Mouse (Mus musculus): ENCODE data around the gene Stk4. TPM values are rescaled to one million over a fixed set of nuclear protein-coding genes. Genes with fewer than 3 reads are reported as not detected.

Gene Stk4
- 51.1 and 58.5 TPM in 2 replicates for total RNA-seq (2012; rRNA removed)

DNA sequence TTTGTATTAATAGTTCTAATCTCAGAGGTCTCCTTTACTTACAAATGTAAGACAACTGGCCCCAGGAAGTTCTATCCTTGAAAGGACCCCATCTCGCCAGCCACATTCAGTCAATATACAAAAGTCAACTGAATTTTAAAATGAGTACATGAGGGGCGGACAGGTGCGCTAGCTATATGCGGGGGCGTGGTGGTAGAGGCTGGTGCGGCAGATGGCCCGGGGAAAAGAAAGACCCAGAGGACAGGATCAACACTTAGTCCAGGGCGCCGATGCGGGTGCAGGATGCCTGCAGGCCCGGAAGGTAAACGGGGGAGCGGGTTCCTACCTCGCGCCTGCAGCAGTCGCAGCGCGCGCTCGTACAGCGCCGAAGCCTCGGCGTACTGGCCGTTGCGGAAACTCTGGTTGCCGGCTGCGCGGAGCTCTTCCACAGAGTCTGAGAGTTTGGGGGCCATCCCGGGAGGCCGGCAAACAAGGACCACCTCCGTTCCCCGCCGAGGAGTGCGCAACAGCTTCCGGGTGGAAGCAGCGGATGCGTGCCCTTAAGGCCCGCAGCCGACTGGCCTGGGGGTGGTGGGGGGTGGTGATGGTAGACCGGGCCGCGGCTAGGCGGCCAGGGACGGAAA, at the start of gene Stk4:
Stk4 (plus strand) TSS at position 181 of the 623 bp plus-strand sequence.
- no peak within 1 kb of the TSS; the same call in 1 of the 2 replicates for H3K27ac ChIP-seq (ENCODE audit: insufficient read depth, low read depth, low read length, poor library complexity, severe bottlenecking)
- H3K9me3 ChIP-seq (ENCODE audit: control insufficient read depth, insufficient read depth, low read depth, low read length), result no peaks in the 10 kb centered on the region
- peak within 1 kb of the TSS; percentile 92 for H3K9ac ChIP-seq (ENCODE audit: insufficient read depth, low read depth, low read length, poor library complexity, severe bottlenecking)
- peak within 1 kb of the TSS; percentile 92 to 96 for H3K4me3 ChIP-seq (ENCODE audit: insufficient read depth in 1 of 2, low read depth in 1 of 2, low read length in 2 of 2, poor library complexity in 1 of 2, severe bottlenecking in 1 of 2)
- in situ Hi-C loops (cut with MboI; ENCODE audit: low sequenced_read_pairs in 2 of 2, unreplicated experiment in 2 of 2), result no loop called here
- peaks cover 12% of the 10 kb centered on the region for H3K36me3 ChIP-seq (ENCODE audit: control insufficient read depth, insufficient read depth, low read length, poor library complexity, severe bottlenecking)
- TF ChIP-seq MAFK (IDR thresholded peaks at IDR 0.05; ENCODE audit: insufficient read depth, low read depth, low read length), result no peak
- TF ChIP-seq HCFC1 (IDR thresholded peaks at IDR 0.05; ENCODE audit: borderline replicate concordance, insufficient read depth, low read length), result no peak
- H3K4me1 ChIP-seq (ENCODE audit: control insufficient read depth in 2 of 2, insufficient read depth in 2 of 2, low read length in 2 of 2, poor library complexity in 1 of 2), result peaks cover 0 to 7% of the 10 kb centered on the region in 2 experiments; a peak in 2 of 4 replicates
- DNase-seq (ENCODE audit: low read depth, low spot score), result no peak

DNA sequence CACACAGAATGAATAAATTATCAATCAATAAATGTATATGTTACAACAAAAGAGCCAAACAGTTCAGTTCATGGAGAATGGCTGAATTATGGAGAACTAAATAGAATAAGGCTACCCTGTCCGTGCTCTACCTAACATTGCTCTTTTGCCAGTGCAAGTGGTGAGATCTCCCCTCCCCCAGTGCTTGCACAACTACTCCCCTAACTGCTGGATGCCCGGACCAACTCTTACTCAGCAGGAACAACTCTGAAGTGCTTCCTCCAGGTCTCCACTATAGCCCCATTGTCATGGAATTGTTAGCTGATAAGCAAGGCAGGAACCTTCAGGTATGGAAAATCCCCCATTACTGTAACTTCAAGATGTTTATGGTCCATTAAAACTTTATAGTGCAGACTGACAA, 48.0 kb upstream of the Stk4 start:
- TF ChIP-seq ZNF384 (IDR thresholded peaks at IDR 0.05; ENCODE audit: low read depth, low read length) (no peak), CHD2 (IDR thresholded peaks at IDR 0.05; ENCODE audit: low read depth, low read length) (no peak), HCFC1 (IDR thresholded peaks at IDR 0.05; ENCODE audit: borderline replicate concordance, insufficient read depth, low read length) (no peak), ZC3H11A (IDR thresholded peaks at IDR 0.05; ENCODE audit: borderline replicate concordance, low read depth, low read length) (no peak)
- in situ Hi-C loops (cut with MboI; ENCODE audit: low sequenced_read_pairs in 2 of 2, unreplicated experiment in 2 of 2), result no loop called here
- H3K27ac ChIP-seq (ENCODE audit: insufficient read depth, low read depth, low read length, poor library complexity, severe bottlenecking), result no peak overlapping the region

DNA sequence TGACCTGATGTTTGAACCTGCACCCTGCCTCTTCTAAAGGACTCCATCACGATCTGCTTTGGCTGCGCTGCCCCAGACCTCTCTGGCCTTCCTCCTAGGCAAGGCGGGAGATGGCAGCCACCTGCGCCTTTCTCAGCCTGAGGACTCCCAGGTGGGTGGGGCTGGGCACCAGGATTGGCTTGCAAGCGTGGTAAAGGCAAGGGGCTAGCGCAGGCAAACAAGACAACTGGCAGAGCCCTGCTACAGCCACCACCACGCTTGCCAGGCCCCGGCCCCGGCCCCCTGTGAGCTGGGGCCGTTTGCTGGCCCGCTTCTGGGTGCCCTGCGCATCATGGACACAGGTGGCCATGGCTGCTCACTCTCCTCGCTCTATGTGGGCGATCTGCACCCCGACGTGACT, 45.0 kb upstream of the Stk4 start, which contains the start of gene Pabpc1l:
Pabpc1l (plus strand) TSS at position 301 of the 400 bp plus-strand sequence.
- H3K4me1 ChIP-seq (ENCODE audit: control insufficient read depth in 2 of 2, insufficient read depth in 2 of 2, low read length in 2 of 2, poor library complexity in 1 of 2), result peaks cover 0 to 5% of the 10 kb centered on the region in 2 experiments; a peak in 1 of 4 replicates
- TF ChIP-seq HCFC1 (IDR thresholded peaks at IDR 0.05; ENCODE audit: borderline replicate concordance, insufficient read depth, low read length) (no peak), CHD2 (IDR thresholded peaks at IDR 0.05; ENCODE audit: low read depth, low read length) (no peak), ZC3H11A (IDR thresholded peaks at IDR 0.05; ENCODE audit: borderline replicate concordance, low read depth, low read length) (no peak), ZNF384 (IDR thresholded peaks at IDR 0.05; ENCODE audit: low read depth, low read length) (no peak), MAFK (IDR thresholded peaks at IDR 0.05; ENCODE audit: insufficient read depth, low read depth, low read length) (no peak)
- no peak within 1 kb of the TSS for H3K9ac ChIP-seq (ENCODE audit: insufficient read depth, low read depth, low read length, poor library complexity, severe bottlenecking)
- H3K27ac ChIP-seq (ENCODE audit: insufficient read depth, low read depth, low read length, poor library complexity, severe bottlenecking), result no peak within 1 kb of the TSS
- in situ Hi-C loops (cut with MboI; ENCODE audit: low sequenced_read_pairs in 2 of 2, unreplicated experiment in 2 of 2), result no loop called here
- no peak for DNase-seq (ENCODE audit: low read depth, low spot score)
- H3K4me3 ChIP-seq (ENCODE audit: insufficient read depth in 1 of 2, low read depth in 1 of 2, low read length in 2 of 2, poor library complexity in 1 of 2, severe bottlenecking in 1 of 2), result peak within 1 kb of the TSS in 1 of 2 experiments; percentile 33; a peak in 1 of 4 replicates
- no peaks in the 10 kb centered on the region for H3K36me3 ChIP-seq (ENCODE audit: control insufficient read depth, insufficient read depth, low read length, poor library complexity, severe bottlenecking)
- no peaks in the 10 kb centered on the region for H3K9me3 ChIP-seq (ENCODE audit: control insufficient read depth, insufficient read depth, low read depth, low read length)

More for the DNA sequence above, 48.0 kb upstream of the Stk4 start:
- no peak for DNase-seq (ENCODE audit: low read depth, low spot score)
- Histone ChIP-seq H3K9ac (ENCODE audit: insufficient read depth, low read depth, low read length, poor library complexity, severe bottlenecking) (no peak overlapping the region), H3K4me3 (ENCODE audit: insufficient read depth in 1 of 2, low read depth in 1 of 2, low read length in 2 of 2, poor library complexity in 1 of 2, severe bottlenecking in 1 of 2) (no peak overlapping the region), H3K36me3 (ENCODE audit: control insufficient read depth, insufficient read depth, low read length, poor library complexity, severe bottlenecking) (peaks cover 10% of the 10 kb centered on the region), H3K9me3 (ENCODE audit: control insufficient read depth, insufficient read depth, low read depth, low read length) (no peaks in the 10 kb centered on the region), H3K4me1 (ENCODE audit: control insufficient read depth in 2 of 2, insufficient read depth in 2 of 2, low read length in 2 of 2, poor library complexity in 1 of 2) (peaks cover 0 to 5% of the 10 kb centered on the region in 2 experiments; a peak in 1 of 4 replicates)

DNA sequence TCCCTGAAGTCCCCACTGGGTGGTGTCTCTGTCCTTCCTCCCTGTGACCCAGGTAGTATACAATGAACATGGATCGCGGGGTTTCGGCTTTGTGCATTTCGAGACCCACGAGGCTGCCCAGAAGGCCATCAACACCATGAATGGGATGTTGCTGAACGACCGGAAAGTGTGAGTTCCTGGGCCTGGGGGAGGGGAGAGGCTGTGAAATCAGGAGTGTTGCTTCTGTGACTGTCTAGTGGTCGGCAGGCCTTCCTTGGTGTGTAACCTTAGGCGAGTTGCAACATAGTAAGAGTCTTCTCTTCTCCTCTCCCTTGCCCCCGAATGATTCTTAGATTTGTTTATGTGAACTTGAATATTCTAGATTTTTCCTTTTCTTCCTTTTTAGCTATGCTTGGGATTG, 39.0 kb upstream of the Stk4 start:
- Histone ChIP-seq H3K27ac (ENCODE audit: insufficient read depth, low read depth, low read length, poor library complexity, severe bottlenecking) (no peak overlapping the region), H3K36me3 (ENCODE audit: control insufficient read depth, insufficient read depth, low read length, poor library complexity, severe bottlenecking) (no peaks in the 10 kb centered on the region), H3K9me3 (ENCODE audit: control insufficient read depth, insufficient read depth, low read depth, low read length) (no peaks in the 10 kb centered on the region), H3K9ac (ENCODE audit: insufficient read depth, low read depth, low read length, poor library complexity, severe bottlenecking) (no peak overlapping the region), H3K4me3 (ENCODE audit: insufficient read depth in 1 of 2, low read depth in 1 of 2, low read length in 2 of 2, poor library complexity in 1 of 2, severe bottlenecking in 1 of 2) (no peak overlapping the region), H3K4me1 (ENCODE audit: control insufficient read depth in 2 of 2, insufficient read depth in 2 of 2, low read length in 2 of 2, poor library complexity in 1 of 2) (peaks cover 0 to 2% of the 10 kb centered on the region in 2 experiments; a peak in 1 of 4 replicates)
- in situ Hi-C loops (cut with MboI; ENCODE audit: low sequenced_read_pairs in 2 of 2, unreplicated experiment in 2 of 2), result no loop called here
- DNase-seq (ENCODE audit: low read depth, low spot score), result no peak
- TF ChIP-seq ZC3H11A (IDR thresholded peaks at IDR 0.05; ENCODE audit: borderline replicate concordance, low read depth, low read length) (no peak), MAFK (IDR thresholded peaks at IDR 0.05; ENCODE audit: insufficient read depth, low read depth, low read length) (no peak), CHD2 (IDR thresholded peaks at IDR 0.05; ENCODE audit: low read depth, low read length) (no peak), HCFC1 (IDR thresholded peaks at IDR 0.05; ENCODE audit: borderline replicate concordance, insufficient read depth, low read length) (no peak), ZNF384 (IDR thresholded peaks at IDR 0.05; ENCODE audit: low read depth, low read length) (no peak)

Measured in ES-E14 (cell line).